Mouse (Mus musculus): Measurements from ENCODE around the gene Myl6b.

DNA sequence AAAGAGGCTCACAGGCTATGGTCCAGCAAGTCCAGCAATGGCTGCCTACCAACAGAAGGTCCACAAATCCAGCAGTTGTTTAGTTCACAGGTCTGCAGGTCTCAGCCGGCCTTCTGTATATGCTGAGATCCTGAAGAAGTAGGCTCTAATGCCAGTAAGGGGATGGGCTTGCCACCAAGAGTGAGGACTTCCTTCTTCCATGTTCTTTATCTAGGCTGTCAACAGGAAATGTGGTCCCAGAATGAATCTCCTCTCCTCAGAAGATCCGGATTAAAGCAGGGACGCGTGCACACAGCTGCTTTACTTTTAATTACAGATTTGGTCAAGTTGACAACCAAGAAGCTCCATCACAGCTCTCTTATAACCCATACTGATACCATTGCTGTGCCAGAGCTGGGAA lies 53.1 kb downstream of the Myl6b start:
- TF ChIP-seq MAZ (IDR thresholded peaks at IDR 0.05; ENCODE audit: low read depth, low read length) (no peak), USF1 (IDR thresholded peaks at IDR 0.05; ENCODE audit: low read depth, low read length) (no peak), ZKSCAN1 (IDR thresholded peaks at IDR 0.05; ENCODE audit: borderline replicate concordance, low read depth, low read length) (no peak), POLR2AphosphoS2 (IDR thresholded peaks at IDR 0.05; ENCODE audit: low read depth, low read length) (no peak), MXI1 (IDR thresholded peaks at IDR 0.05; ENCODE audit: low read depth, low read length) (no peak), CTCF (conservative IDR thresholded peaks at IDR 0.05 in 1 of 2, IDR thresholded peaks at IDR 0.05 in 1 of 2; ENCODE audit: low read depth in 2 of 2, low read length in 2 of 2) (no peak), MAX (IDR thresholded peaks at IDR 0.05; ENCODE audit: low read length) (no peak), POLR2A (IDR thresholded peaks at IDR 0.05; ENCODE audit: low read depth, low read length) (no peak), TBP (conservative IDR thresholded peaks at IDR 0.05; ENCODE audit: low read depth, low read length) (no peak), BHLHE40 (IDR thresholded peaks at IDR 0.05; ENCODE audit: low read depth, low read length) (no peak), RAD21 (IDR thresholded peaks at IDR 0.05; ENCODE audit: low read depth, low read length) (no peak), UBTF (IDR thresholded peaks at IDR 0.05; ENCODE audit: low read depth, low read length) (no peak), EP300 (IDR thresholded peaks at IDR 0.05; ENCODE audit: low read length) (no peak)

All from CH12.LX (cell line).